Mouse (Mus musculus) A20 (cell line): Measurements from ENCODE around the gene Ints5.
"Not testable (repeated sequence)": the region's sequence is repeated elsewhere in the genome, so short reads cannot be mapped to it uniquely, and the experiment has no call there.

ENCODE experiments used
- DNase-seq: peaks from one replicate; pipeline ENCODE4 v3.0.0-alpha.2; 2011; ENCODE audit warnings: low read depth, low spot score

The Ints5 gene

DNA sequence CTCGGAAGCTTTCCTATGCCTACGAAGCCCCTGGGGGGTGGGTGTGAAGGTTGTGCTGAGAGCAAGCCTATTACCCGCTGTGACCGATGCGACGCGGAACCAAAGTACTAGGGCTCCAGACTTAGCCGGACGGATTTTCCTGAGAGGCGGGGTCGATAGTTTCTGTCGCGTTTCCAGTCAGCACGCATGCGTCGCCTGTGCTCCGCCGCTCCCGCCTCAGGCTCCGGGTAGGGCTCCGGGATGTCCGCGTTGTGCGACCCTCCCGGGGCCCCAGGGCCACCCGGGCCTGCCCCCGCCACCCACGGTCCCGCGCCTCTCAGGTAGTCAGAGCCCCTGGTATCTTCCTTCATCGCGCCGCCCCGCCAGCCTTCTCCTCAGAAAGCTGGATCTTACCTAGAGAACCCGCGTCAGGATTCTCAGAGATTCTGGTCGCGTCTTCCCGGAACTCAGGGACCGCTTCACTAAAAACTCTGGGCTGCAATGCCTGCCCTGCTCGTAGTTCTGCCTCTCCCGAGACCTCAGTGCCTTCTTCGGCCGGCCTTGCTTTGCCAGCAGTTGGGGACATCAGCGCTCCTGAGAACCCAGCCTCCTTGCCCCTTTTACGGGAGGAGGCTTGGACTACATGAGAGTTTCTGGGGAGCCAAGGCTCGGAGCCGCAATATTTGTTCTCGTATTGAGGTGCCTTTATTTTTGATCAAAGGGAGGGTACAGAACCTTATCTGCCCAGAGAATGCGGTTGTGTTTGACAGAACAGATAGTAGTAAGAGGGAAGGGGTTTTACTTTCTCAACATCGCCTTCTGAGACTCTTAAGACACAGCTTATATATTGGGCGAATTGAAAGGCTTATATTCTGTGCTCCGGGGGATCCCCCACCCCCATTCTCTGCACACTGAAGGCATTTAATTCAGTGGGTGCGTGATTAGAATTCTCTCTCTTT lies at the start of gene Ints5:
TSS of gene Ints5 (plus strand) at position 177 of the 938 bp plus-strand sequence.
- DNase-seq, result peak; percentile 91

DNA sequence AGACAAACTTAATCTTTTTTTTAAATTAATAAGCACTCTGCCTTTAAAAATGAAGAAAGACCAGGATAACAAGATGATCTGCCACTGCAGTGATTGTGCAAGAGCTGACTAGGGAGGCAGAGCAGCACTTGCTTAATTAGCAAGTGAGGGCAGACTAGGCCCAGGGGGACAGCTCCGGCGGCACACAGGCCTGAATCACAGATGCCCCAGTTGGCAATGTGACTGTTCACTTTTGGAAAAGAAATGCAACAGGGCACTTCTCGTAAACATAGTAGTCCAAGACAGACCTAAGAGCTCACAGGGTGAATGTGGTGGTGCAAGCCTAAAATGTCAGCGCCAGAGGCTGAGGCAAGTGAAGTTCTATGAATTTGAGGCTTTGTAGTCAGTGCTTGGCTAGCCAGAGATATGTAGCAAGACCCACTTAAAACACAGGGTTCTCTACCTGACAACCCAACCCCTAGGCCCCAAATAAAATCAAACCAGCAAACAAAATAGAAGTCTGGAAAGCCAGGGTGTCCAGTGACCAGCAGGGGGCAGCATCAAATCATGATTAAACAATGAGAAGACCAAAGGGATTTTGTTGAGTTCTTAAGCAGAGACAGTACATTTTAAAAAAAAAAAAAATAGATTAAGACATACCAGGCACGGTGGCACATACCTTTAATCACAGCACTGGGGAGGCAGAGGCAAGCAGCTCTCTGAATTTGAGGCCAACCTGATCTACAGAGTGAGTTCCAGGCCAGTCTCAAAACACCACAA lies 48.3 kb upstream of the Ints5 start:
- peak; percentile 79 for DNase-seq

DNA sequence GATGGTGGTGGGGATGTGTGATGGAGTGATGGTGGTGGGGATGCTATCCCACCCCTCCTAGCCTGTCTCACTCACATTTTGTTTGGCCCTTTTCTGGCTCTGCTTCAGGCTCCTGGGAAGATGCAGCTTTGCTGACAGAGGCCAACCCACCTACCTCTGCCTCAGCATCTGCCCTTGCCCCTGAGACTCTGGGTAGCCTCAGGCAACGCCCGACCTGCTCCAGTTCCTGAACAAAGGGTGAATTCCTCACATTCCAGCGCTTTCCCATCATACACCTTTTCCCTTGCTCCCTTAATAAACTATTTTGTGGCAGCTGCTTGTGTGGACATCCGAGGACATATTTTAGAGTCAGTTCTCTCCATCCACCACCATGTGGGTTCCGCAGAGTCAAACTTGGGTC lies 44.4 kb upstream of the Ints5 start:
- DNase-seq, result no peak

DNA sequence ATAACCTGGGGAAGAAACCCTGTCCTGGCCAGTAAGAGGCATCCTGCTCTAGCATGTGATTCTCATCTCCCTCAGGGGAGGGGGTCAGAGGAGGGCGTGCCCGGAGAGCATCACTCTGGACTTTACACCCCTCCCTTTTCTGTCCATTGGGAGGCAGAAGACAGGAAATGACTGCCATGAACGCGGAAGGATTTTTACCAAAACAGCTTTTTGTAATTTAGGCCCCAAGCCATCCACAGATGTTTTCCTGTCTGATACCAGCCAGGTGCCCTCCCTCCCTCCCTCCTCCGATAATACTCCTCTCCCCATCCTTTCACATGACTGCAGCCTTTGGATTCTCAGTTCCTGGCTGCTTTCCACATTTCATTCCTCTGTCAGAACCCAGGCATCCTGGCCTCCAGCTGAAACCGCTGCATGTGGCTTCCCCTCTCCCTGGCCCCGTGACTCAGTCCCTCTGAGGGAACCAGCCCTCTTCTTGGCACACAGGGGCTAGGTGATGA lies 42.4 kb upstream of the Ints5 start, which contains the start of gene Lrrn4cl:
TSS of gene Lrrn4cl (plus strand) at position 367 of the 500 bp plus-strand sequence.
- no peak for DNase-seq

DNA sequence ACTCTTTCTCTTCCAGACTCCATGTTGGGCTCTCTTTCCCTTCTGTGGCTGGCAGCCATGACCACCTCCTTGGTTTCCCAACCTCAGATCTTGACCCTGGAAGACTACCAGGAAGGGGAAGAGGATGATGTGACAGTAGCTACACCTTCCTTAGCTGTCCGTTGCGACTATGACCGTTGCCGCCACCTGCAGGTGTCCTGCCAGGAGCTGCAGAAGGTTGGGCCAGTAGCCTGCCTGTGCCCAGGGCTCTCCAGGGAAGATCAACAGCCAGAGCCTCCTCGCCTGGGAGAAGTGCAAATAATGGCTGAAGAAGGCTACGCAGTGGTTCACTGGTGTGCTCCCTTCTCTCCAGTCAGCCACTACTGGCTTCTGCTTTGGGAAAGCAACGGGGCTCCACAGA lies 41.2 kb upstream of the Ints5 start:
- DNase-seq, result no peak

DNA sequence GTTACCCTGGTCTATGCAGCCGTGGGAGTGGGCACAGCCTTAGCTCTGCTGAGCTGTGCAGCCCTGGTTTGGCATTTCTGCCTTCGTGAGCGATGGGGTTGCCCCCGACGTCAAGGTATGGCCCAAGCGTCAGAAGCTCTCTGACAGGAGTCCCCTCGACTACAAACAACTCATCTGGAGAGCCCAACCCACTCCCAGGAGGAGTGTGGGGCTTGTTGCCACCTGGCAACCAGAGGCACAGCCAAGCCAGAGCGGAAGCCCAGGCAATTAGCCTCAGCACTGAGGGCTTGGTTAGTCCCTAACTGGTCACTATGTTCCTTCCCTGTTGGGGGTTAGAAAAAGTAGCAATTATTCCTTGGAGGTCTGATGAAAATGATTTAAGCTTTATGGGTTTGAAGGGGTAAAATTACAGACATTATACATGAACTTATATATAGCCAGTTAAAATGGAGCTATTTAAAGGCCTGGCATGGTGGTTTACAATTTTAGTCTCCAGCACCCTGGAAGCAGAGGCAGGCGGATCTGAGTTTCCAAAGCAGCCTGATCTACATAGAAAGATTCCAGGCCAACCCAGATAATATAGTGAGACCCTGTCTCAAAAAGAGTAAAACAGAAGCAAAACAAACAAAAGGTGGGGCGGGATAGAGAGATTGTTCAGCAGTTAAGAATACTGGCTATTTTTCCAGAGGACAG lies 40.4 kb upstream of the Ints5 start:
- no peak for DNase-seq

DNA sequence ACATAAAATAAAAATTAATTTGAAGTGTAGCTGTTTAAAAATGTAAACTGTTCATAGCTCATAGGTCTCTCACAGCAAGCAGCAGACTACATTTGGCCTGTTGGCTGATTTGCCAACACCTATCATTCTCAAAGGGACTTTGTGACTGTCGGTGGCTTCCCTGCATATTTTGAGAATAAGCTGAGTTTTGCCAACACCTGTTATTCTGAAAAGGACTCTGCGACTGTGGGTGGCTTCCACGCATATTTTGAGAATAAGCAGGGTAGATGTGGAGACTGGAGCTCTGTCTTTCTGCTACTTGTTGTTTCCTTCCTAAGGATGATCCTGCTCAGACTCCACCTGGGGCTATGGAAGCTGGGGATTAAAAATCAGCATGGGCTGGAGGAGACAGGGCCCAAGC lies 39.7 kb upstream of the Ints5 start:
- DNase-seq, result no peak

DNA sequence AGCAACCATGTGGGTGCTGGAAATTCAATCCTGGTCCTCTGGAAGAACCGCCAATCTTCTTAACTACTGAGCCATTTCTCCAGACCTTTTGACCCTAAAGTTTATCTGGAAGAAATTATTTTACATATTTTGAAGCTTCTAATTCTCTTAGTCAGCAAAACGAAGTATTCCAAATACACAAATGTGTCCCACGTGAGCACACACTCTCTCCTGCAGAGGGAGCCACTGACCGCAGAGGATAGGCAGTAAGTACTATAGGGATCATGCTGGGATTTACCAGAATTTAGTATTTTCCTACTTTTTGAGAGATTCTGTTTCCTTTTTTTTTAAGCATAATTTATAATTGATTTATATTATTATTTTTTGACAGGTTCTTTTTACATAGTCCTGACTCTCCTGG lies 35.1 kb upstream of the Ints5 start:
- peak; percentile 42 for DNase-seq

DNA sequence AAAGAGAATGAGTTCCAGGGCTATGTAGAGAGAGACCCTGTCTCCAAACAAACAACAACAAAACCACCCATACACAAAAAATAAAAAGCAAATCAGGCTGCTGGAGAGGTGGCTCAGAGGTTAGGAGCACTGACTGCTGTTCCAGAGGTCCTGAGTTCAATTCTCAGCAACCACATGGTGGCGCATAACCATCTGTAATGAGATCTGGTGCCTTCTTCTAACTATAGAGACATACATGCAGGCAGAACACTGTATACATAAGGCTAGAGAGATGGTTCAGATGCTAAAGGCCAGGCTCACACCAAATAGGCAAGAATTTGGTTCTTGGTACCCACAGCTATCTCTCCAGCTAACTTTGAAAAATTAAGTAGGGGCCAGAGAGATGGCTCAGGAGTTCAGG lies 33.8 kb upstream of the Ints5 start:
- DNase-seq, result peak; percentile 63

DNA sequence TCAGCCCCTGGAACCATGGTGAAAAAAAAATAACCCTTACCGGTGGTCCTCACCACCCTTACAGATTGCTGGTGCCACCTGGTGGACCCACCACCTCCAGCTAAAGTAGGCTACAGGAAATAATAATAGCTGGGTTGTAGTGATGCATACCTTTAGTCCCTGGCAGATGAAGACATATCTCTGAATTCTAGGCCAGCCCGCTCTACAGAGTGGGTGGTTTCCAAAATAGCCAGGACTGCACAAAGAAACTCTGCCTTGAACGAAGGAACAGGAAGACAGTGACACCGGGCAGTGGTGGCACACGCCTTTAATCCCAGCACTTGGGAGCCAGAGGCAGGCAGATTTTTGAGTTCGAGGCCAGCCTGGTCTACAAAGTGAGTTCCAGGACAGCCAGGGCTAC lies 28.5 kb upstream of the Ints5 start:
- peak; percentile 34 for DNase-seq

DNA sequence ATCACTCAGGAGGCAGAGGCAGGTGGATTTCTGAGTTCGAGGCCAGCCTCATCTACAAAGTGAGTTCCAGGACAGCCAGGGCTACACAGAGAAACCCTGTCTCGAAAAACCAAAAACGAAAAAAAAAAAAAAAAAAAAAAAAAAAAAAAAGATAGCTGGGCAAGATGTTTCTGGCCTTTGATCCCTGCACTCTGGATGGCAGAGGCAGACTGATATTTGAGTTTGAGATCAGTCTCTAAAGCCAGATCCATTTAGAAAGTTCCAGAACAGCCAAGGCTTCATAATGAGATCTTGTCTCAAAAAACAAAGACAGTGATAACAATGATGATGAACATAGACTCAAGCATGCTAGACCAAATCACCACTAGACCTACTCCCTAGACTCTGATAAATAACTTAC lies 22.4 kb upstream of the Ints5 start:
- not testable (repeated sequence) for DNase-seq

DNA sequence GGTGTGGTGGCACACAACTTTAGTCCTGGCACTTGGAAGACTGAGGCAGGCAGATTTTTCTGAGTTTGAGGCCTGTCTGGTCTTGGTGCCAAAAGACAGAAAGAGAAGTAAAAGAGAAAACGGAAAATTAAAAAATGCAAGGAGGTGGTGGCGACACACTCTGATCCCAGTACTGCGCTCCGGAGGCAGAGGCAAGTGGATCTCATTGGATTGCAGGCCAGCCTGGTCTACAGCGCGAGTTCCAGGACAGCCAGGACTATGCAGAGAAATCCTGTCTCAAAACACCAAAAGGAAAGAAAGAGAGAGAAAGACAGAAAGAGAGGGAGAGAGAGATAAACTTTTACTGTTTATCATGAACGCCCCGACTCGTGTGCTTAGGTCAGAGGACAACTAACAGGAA lies 22.0 kb upstream of the Ints5 start:
- DNase-seq, result no peak

DNA sequence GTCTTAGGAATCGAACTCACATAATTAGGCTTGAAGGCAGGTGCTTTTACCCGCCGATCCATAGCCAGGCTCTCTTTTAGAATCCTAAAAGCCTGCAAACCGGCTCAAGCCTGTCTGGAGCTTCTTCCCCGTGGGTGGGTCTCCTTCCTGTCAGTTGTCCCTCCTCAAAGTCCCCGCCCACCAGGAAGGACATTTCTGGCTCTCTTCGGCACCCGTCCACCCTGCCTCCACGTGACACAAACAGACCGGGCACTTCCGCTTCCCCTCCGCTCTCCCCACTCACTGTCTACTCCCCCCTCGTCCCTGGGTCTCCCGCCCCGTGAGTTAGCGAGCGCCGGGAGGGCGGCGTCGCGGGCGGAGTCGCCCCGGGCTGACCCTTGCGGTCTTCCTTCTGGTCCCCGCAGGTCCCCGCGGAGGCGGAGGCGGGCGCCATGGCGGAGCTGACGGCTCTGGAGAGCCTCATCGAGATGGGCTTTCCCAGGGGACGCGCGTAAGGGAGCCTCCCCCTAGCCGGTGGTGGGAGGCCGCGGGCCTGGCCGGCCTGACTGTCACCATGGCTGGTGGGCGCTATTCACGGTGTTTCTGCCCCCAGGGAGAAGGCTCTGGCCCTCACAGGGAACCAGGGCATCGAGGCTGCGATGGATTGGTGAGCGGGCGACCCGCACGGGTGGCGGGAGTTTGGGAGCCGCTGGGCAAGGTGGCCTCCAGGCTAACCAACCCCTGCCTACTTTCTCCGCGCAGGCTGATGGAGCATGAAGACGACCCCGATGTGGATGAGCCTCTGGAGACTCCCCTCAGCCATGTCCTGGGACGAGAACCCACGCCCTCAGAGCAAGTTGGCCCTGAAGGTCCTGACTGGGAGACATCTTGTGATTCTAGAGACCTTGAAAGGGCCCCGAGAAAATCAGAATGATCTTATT lies 21.3 kb upstream of the Ints5 start, which contains the start of gene Ubxn1:
TSS of gene Ubxn1 (plus strand) at position 230 of the 920 bp plus-strand sequence.
- peak; percentile 96 for DNase-seq

DNA sequence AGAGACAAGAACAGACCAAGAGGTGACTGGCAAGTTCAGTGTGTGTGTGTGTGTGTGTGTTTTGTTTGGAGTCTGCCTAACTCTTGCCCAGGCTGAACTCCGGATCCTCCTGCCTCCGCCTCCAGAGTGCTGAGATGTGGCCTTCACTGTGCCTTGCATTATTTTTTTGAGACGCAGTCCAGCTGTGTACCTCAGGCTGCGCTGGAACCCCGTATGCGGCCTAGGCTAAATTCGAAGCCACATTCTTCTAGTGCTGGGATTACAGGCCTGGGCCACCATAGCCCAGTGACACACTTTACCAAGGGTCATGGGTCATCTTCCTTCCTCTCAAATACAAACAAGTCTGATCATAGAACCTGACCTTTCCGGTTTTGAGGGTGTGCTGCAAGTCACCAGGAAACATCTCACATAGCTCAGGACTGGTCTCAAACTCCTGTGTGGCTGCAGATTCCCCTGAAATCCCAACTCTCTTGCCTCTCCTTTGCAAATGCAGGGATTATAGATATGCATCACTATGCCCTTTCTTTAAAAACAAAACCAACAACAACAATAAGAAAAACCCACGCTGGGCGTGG lies 20.5 kb upstream of the Ints5 start:
- no peak for DNase-seq

DNA sequence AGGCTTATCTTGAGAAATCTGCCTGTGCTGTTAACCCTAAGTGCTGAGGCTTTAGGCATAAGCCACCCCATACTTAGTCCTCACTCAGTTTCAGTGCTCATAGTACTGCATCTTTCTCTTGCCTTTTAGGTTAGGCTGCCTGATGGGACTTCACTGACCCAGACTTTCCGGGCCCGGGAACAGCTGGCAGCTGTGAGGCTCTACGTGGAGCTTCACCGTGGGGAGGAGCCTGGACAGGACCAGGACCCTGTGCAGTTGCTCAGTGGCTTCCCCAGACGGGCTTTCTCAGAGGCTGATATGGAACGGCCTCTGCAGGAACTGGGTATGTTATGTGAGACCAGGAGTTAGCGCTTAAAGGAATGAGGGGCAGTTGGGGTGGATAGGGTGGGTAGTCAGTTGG lies 17.8 kb upstream of the Ints5 start:
- no peak for DNase-seq

DNA sequence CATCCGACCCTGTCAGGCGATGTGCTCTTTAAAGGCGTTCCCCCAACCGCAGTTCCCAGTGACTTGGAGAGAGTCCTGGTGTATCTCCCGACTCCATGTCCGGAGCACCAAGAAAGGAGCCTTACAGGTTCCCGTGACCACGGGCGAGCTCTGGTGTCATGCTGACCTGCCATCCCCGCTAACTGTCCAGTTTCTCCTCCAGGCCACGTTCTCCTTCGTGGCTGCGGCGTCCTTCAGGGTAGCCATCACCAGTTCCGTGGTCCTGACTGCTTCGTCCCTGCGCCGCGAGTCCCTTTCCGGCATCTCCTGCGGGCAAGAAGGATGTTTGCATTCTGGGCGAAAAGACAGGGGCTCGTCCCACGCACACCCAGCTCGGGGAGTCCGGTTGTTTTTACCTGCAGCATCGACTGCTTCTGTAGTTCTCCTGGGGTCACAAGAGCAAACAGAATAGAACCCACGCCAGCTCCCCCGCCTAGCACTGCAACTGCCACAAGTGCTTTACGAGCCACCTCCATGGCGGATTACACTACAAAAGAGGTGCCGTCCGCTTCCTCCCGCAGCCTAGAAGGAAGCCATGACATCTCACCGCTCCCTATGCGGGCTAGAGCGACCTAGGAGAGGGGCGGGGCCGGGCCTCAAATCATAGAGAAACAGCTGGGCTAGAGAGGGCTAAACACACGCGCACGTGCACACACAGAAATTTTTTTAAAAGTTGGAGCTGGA lies 12.3 kb upstream of the Ints5 start, which contains the start of gene Uqcc3:
TSS of gene Uqcc3 (minus strand) at position 613 of the 723 bp plus-strand sequence.
- peak; percentile 91 for DNase-seq

DNA sequence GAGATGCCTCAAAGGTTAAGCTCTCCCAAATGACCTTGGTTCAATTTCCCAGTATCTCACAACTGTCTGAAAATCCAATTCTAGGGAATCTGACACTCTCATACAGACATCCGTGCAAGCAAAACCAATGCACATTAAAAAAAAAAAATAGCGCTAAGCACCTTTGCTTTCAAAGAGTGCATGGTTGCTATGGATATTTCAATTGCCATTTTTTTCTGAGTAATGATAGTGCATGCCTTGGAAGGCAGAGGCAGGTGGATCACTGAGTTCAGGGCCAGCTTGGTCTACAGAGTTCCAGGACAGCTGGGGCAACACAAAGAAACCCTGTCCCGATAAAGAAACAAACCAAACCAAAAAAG lies 11.8 kb upstream of the Ints5 start:
- no peak for DNase-seq

DNA sequence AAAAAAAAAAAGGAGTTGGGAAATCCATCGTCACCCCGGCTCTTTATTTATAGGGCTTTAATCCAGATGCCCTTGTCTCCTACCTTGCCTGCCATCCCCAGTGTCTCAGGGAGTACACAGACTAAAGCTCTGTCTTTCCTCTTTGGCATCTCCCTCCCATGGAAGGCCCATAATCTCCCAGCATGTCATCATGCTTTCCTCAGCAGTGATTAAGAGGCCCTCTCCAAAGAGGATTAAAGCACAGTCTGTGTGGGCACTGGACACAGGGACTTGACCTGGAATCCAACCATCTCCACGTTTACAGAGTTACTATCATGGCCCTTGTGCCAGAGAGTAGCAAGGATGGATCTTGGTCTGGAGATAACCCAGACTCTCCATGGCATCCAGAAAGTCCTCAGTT lies 9.2 kb upstream of the Ints5 start, which contains the start of the genes Lbhd1 and Gm49403:
TSS of gene Lbhd1 (plus strand) at position 117 of the 400 bp plus-strand sequence.
TSS of gene Gm49403 (plus strand) at position 315 of the 400 bp plus-strand sequence.
- DNase-seq, result no peak

DNA sequence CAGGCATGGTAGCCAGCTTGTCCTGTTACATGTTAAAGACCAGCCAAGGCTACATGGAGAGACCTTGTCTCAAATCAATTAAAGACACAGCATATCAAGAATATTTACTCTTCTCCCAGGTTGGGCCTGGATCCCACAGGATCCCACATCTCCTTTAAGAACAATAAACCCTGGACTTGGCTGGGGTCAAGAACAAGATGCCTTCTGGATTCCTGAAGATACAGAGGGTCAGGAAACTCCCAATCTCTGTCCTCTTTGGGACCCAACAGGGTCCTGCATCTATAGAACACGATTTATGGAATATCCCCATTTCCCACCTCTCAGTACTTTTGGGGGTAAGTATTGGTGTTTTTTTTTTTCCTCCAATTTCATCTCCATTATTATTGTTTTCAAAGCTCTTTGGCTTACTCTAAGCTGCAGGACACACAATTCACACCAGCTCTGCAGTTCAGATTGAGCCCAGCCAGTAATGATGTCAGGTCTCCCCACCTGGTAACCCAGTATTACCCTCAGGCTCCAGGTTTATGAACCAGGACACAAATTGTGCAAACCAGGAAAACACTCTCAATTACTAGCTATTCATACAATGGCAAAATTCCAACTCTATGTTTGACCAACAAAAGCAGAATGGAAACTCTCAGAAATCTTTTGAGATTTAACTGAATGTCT lies 5.8 kb upstream of the Ints5 start:
- peak; percentile 37 for DNase-seq
